21 mouse cellular contexts compared by ENCODE assay signal in genomic region chr1:181901706-181902373, GRCm38 (mm10). TPM values are rescaled to one million over a fixed set of nuclear protein-coding genes. Genes with fewer than 3 reads are reported as not detected.
DNase-seq lines count a peak whose midpoint lies in the region; ATAC-seq and TF ChIP-seq lines count a peak whose summit lies in the region.
"Had no signal": no experiment of that assay in that cellular context is flagged by ENCODE, and none has a peak within 500 bp of the region (broad histone marks: within the 10 kb centered on the region; RNA-seq: fewer than 3 reads in every experiment).

No protein-coding gene starts in this region.

- H3K4me2 ChIP-seq in embryonic facial prominence, embryonic 13.5 days: no peak overlapping the region
- H3K4me2 ChIP-seq in midbrain, embryonic 12.5 days (replicated peaks): 0 out of 2 replicates have a peak overlapping the region, but pooled peaks have one; percentile 15
- H3K4me2 ChIP-seq in midbrain, embryonic 16.5 days (ENCODE audit: low read length): no peak overlapping the region
- H3K4me2 ChIP-seq in midbrain, embryonic 13.5 days (replicated peaks): no peak overlapping the region
- H3K4me2 ChIP-seq: embryonic facial prominence, embryonic 12.5 days; forebrain, embryonic 13.5 days; heart, embryonic 15.5 days; hindbrain, embryonic 14.5 days had no signal

- no peak for ATAC-seq in embryonic facial prominence, embryonic 13.5 days (ENCODE audit: insufficient number of reproducible peaks, insufficient read depth, low FRiP score, low TSS enrichment, low read depth)
- peak; percentile 78 for ATAC-seq in midbrain, embryonic 12.5 days (ENCODE audit: low FRiP score, low read depth)
- no peak for ATAC-seq in midbrain, embryonic 16.5 days
- peak; percentile 78 for ATAC-seq in midbrain, embryonic 13.5 days
- ATAC-seq: forebrain, embryonic 13.5 days; forebrain, postnatal 0 days had no signal

- H3K4me1 ChIP-seq in embryonic facial prominence, embryonic 13.5 days: peaks cover 4% of the 10 kb centered on the region; the same call in 1 of the 2 replicates
- no peaks in the 10 kb centered on the region for H3K4me1 ChIP-seq in embryonic facial prominence, embryonic 10.5 days
- H3K4me1 ChIP-seq in midbrain, embryonic 12.5 days: no peaks in the 10 kb centered on the region; the same call in 1 of the 2 replicates
- no peaks in the 10 kb centered on the region for H3K4me1 ChIP-seq in midbrain, embryonic 16.5 days (ENCODE audit: control insufficient read depth, insufficient read depth, low read length)
- peaks cover 15% of the 10 kb centered on the region for H3K4me1 ChIP-seq in midbrain, embryonic 13.5 days (replicated peaks)
- H3K4me1 ChIP-seq: embryonic facial prominence, embryonic 12.5 days; forebrain, embryonic 13.5 days; hindbrain, embryonic 10.5 days had no signal

- DNase-seq in embryonic facial prominence, embryonic 10.5 days (ENCODE audit: low spot score): no peak
- no peak for DNase-seq in layer of hippocampus, adult 2 months (ENCODE audit: low spot score in 2 of 2)
- no peak for DNase-seq in B cell, adult 2 months
- DNase-seq: adrenal gland, adult 8-10 months; adrenal gland, postnatal 36 days; cerebellum, adult 11 months; cerebellum, adult 8-10 months; cerebellum, postnatal 14 days; embryo, embryonic 11 days; forebrain, postnatal 0 days; gastrocnemius, postnatal 25 days; heart, postnatal 14 days had no signal

- TF ChIP-seq CTCF in layer of hippocampus, adult 2 months (conservative IDR thresholded peaks at IDR 0.05): no peak

- no peak overlapping the region for H3K4me3 ChIP-seq in embryonic facial prominence, embryonic 13.5 days
- no peak overlapping the region for H3K4me3 ChIP-seq in embryonic facial prominence, embryonic 10.5 days
- no peak overlapping the region for H3K4me3 ChIP-seq in midbrain, embryonic 12.5 days
- H3K4me3 ChIP-seq in midbrain, embryonic 16.5 days (ENCODE audit: low read depth, low read length): no peak overlapping the region
- H3K4me3 ChIP-seq in midbrain, embryonic 13.5 days (replicated peaks): no peak overlapping the region
- H3K4me3 ChIP-seq in layer of hippocampus, adult 2 months: no peak overlapping the region
- H3K4me3 ChIP-seq: embryonic facial prominence, embryonic 12.5 days; forebrain, embryonic 13.5 days; heart, embryonic 15.5 days; hindbrain, embryonic 10.5 days had no signal

- H3K9me3 ChIP-seq in embryonic facial prominence, embryonic 13.5 days: no peaks in the 10 kb centered on the region
- H3K9me3 ChIP-seq in embryonic facial prominence, embryonic 10.5 days: no peaks in the 10 kb centered on the region
- no peaks in the 10 kb centered on the region for H3K9me3 ChIP-seq in midbrain, embryonic 12.5 days
- H3K9me3 ChIP-seq in midbrain, embryonic 16.5 days (replicated peaks; ENCODE audit: control insufficient read depth, low read length, poor library complexity, severe bottlenecking): no peaks in the 10 kb centered on the region
- H3K9me3 ChIP-seq in midbrain, embryonic 13.5 days: no peaks in the 10 kb centered on the region
- H3K9me3 ChIP-seq: embryonic facial prominence, embryonic 12.5 days; forebrain, embryonic 13.5 days; heart, embryonic 15.5 days; hindbrain, embryonic 10.5 days had no signal

- no peaks in the 10 kb centered on the region for H3K27me3 ChIP-seq in embryonic facial prominence, embryonic 13.5 days
- H3K27me3 ChIP-seq in embryonic facial prominence, embryonic 10.5 days (replicated peaks; ENCODE audit: low read depth, poor library complexity, severe bottlenecking): no peaks in the 10 kb centered on the region
- peaks cover 4% of the 10 kb centered on the region; the same call in 1 of the 2 replicates for H3K27me3 ChIP-seq in midbrain, embryonic 12.5 days
- H3K27me3 ChIP-seq in midbrain, embryonic 16.5 days (ENCODE audit: control insufficient read depth, insufficient read depth, low read depth, low read length): no peaks in the 10 kb centered on the region
- H3K27me3 ChIP-seq in midbrain, embryonic 13.5 days: no peaks in the 10 kb centered on the region; the same call in 1 of the 2 replicates
- H3K27me3 ChIP-seq: embryonic facial prominence, embryonic 12.5 days; forebrain, embryonic 13.5 days; heart, embryonic 15.5 days had no signal

- H3K27ac ChIP-seq in embryonic facial prominence, embryonic 13.5 days: 0 out of 2 replicates have a peak overlapping the region, but pooled peaks have one; percentile 11
- no peak overlapping the region for H3K27ac ChIP-seq in embryonic facial prominence, embryonic 10.5 days (replicated peaks)
- 0 out of 2 replicates have a peak overlapping the region, but pooled peaks have one; percentile 49 for H3K27ac ChIP-seq in midbrain, embryonic 12.5 days (replicated peaks)
- H3K27ac ChIP-seq in midbrain, embryonic 16.5 days (ENCODE audit: low read length): no peak overlapping the region
- H3K27ac ChIP-seq in midbrain, embryonic 13.5 days: 0 out of 2 replicates have a peak overlapping the region, but pooled peaks have one; percentile 35
- H3K27ac ChIP-seq in layer of hippocampus, adult 2 months: no peak overlapping the region
- H3K27ac ChIP-seq: embryonic facial prominence, embryonic 12.5 days; forebrain, embryonic 13.5 days; hindbrain, embryonic 10.5 days; hindbrain, embryonic 14.5 days had no signal

- H3K9ac ChIP-seq in embryonic facial prominence, embryonic 13.5 days: no peak overlapping the region
- H3K9ac ChIP-seq in midbrain, embryonic 12.5 days (replicated peaks): no peak overlapping the region
- no peak overlapping the region for H3K9ac ChIP-seq in midbrain, embryonic 16.5 days (ENCODE audit: low read depth, low read length)
- no peak overlapping the region for H3K9ac ChIP-seq in midbrain, embryonic 13.5 days (replicated peaks)
- H3K9ac ChIP-seq: embryonic facial prominence, embryonic 12.5 days; forebrain, embryonic 13.5 days; forebrain, postnatal 0 days; heart, embryonic 15.5 days; hindbrain, embryonic 14.5 days had no signal

- H3K36me3 ChIP-seq in embryonic facial prominence, embryonic 13.5 days: peaks cover 33% of the 10 kb centered on the region
- peaks cover 45% of the 10 kb centered on the region for H3K36me3 ChIP-seq in embryonic facial prominence, embryonic 10.5 days (replicated peaks)
- H3K36me3 ChIP-seq in midbrain, embryonic 12.5 days: peaks cover 35% of the 10 kb centered on the region
- peaks cover 6% of the 10 kb centered on the region; the same call in 1 of the 2 replicates for H3K36me3 ChIP-seq in midbrain, embryonic 16.5 days (ENCODE audit: control insufficient read depth, insufficient read depth, low read length)
- peaks cover 33% of the 10 kb centered on the region for H3K36me3 ChIP-seq in midbrain, embryonic 13.5 days

- 59% methylated on average over 11 of the region's 11 CpGs for WGBS in embryonic facial prominence, embryonic 13.5 days
- 79% methylated on average over 11 of the region's 11 CpGs for WGBS in embryonic facial prominence, embryonic 10.5 days
- 38% methylated on average over 11 of the region's 11 CpGs for WGBS in midbrain, embryonic 12.5 days
- WGBS in midbrain, embryonic 16.5 days: 32% methylated on average over 11 of the region's 11 CpGs
- 40% methylated on average over 11 of the region's 11 CpGs for WGBS in midbrain, embryonic 13.5 days

RNA-seq across cellular contexts. Expression of gene Lbr, which starts 59.0 kb away (rescaled TPM):
- 93.1 and 106 TPM in 2 replicates for polyA plus RNA-seq in embryonic facial prominence, embryonic 13.5 days (2015; fragmentation: Nextera tagmentation; extraction: Ambion mirVana)
- polyA plus RNA-seq in embryonic facial prominence, embryonic 10.5 days (2016; fragmentation: Nextera tagmentation; extraction: Ambion mirVana): 158 and 172 TPM in 2 replicates
- 146 and 147 TPM in 2 replicates for polyA plus RNA-seq in midbrain, embryonic 12.5 days (2016; fragmentation: Nextera tagmentation; extraction: Ambion mirVana)
- polyA plus RNA-seq in midbrain, embryonic 16.5 days (2015; fragmentation: Nextera tagmentation; extraction: Ambion mirVana): 27.8 and 30.6 TPM in 2 replicates
- 56.6 and 61.0 TPM in 2 replicates for polyA plus RNA-seq in midbrain, embryonic 13.5 days (2015; fragmentation: Nextera tagmentation; extraction: Ambion mirVana)
- 10 to 100 TPM; 12.0 to 15.7 TPM for total RNA-seq in layer of hippocampus, adult 2 months (2021)

Comparison
In these comparisons a context has a peak if more than half of its experiments do, and no peak if none do; other contexts are left out.
1. ATAC-seq: peak in midbrain, embryonic 12.5 days (single experiment) and midbrain, embryonic 13.5 days (single experiment); none in embryonic facial prominence, embryonic 13.5 days (single experiment) and midbrain, embryonic 16.5 days (single experiment).
2. H3K27ac ChIP-seq: peak in embryonic facial prominence, embryonic 13.5 days (single experiment), midbrain, embryonic 12.5 days (single experiment) and midbrain, embryonic 13.5 days (single experiment); none in embryonic facial prominence, embryonic 10.5 days (single experiment), midbrain, embryonic 16.5 days (single experiment) and layer of hippocampus, adult 2 months (single experiment).